Mouse (Mus musculus) mouse embryonic stem cell (cell line): Measurements from ENCODE around the gene Slx4.

Source experiments
- in situ Hi-C, 2 experiments: fragments of 300-500 bp; cut with MboI; formaldehyde crosslinking; loops; 1 replicate in 1 of 2; 3 replicates in 1 of 2; pipeline ENCODE4 v1.14.3; 2019 to 2020; ENCODE audit warnings: low sequenced_read_pairs in 2 of 2, low pct_unique_long_range_greater_than_20kb in 1 of 2, mixed read lengths in 1 of 2; ENCODE audit not compliant: unreplicated experiment in 1 of 2

Gene Slx4

DNA sequence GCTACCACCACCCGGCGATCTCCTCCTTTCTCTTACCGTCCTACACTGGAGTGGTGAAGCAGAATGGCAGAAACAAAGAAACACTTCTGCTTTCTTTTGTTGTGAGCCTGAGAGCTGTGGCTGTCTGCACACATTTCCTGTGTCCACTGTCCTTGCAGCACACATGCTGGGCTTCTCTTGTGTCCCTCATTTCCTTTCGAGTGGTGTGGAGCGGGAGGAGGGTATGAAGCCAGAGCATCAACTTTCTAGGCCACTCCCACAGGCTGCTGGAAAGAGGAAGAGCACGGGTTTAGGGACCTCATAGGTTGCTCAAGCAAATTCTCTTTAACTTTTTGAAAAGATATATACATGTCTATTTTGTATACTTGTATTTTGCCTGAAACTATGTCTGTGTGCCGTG, 74.4 kb downstream of the Slx4 start:
- in situ Hi-C loops: no loop called here
